Mouse (Mus musculus): Measurements from ENCODE around the gene 1700016H13Rik.

Gene 1700016H13Rik

DNA sequence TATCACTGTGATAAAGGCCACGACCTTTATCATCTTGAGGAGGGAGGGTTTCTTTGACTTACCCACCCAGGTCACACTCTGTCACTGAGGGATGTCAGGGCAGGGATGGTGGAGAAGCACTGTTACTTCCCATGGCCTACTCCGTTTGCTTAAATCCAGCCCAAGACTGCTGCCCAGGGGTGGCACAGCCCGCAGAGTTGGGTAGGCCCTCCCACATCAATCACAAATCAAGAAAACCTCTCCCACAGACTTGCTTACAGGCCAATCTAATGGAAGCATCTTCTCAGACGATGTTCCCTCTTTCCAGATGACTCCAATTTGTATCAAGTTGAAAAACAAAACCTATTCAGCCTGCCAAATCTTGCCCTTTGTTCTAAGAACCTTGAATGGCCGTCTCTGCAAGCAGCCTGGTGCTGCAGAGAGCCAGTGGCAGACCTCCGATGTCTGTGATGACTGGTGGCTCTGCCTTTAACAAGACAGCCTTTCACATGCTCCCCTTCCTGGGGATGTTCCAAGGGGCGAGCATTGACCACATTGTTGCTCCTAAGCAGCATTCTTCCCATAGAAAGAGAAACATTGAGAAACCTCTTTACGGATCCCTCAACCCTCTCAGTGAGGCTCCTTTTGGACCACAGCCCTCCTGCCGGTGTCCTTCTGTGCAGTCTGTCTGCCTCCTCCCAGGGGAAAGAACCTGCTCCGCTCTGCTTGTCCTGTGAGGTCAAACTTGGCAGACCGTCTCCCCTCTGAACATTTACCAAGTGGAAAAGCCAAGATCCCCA lies 52.5 kb downstream of the 1700016H13Rik start:
- DNase-seq, result peak; percentile 35

DNA sequence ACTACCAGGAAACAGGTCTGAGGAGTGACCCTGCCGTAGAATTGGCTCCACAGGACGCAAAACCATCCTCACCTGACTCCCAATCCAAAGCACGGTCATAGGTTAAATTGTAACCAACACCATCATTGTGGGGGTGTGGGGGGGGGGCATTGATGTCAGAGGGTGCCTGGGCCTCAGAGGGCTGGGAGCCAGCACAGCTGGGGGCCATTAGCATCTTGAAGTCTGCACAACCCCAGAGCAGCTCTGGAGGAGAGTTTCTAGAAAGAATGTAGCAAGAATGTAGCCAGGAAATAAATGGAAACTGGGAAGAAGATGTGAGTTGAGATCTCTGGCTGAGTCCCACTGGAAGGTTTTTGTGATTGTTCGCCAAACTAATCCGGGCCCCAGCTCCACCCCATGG lies 56.9 kb downstream of the 1700016H13Rik start:
- DNase-seq, result no peak

DNA sequence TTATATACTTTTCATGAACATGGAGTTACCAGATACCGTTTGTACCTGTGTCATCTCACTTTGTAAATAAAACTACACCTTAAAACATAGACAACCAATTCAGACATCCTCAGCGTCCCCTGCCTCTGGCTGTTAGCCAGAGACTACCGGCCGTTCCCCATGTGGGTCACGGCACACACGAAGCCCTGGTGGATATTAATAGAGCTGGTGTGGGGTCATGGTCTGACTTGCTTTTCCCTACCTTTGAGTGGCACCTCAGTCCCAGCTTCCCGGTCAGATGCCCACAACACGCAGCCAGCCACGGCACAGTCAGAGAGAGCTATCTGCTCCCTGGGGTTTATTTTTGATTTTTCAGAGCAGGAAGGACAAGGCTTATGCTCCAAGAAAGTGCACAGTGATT lies 57.5 kb downstream of the 1700016H13Rik start:
- no peak for DNase-seq
